In genomic region chr9:29943209-29944070, GRCm38 (mm10) we compare ENCODE assay signal across 9 mouse cellular contexts. TPM values are rescaled to one million over a fixed set of nuclear protein-coding genes. Genes with fewer than 3 reads are reported as not detected.
DNase-seq lines count a peak whose midpoint lies in the region; ATAC-seq lines count a peak whose summit lies in the region.
"Had no signal": no experiment of that assay in that cellular context is flagged by ENCODE, and none has a peak within 500 bp of the region (broad histone marks: within the 10 kb centered on the region; RNA-seq: fewer than 3 reads in every experiment).

No protein-coding gene starts in this region.

- H3K36me3 ChIP-seq in kidney, embryonic 14.5 days (ENCODE audit: control insufficient read depth, insufficient read depth, low read length), result no peaks in the 10 kb centered on the region
- no peaks in the 10 kb centered on the region for H3K36me3 ChIP-seq in embryonic facial prominence, embryonic 15.5 days
- H3K36me3 ChIP-seq in midbrain, embryonic 12.5 days, result no peaks in the 10 kb centered on the region

- no peak for ATAC-seq in kidney, embryonic 14.5 days (ENCODE audit: low FRiP score, low TSS enrichment)
- no peak for ATAC-seq in embryonic facial prominence, embryonic 15.5 days (ENCODE audit: insufficient number of reproducible peaks, low FRiP score, low TSS enrichment, low read depth)
- ATAC-seq in midbrain, embryonic 12.5 days (ENCODE audit: low FRiP score, low read depth), result peak; percentile 47; the same call in 1 of the 2 replicates

- no peaks in the 10 kb centered on the region for H3K4me1 ChIP-seq in kidney, embryonic 14.5 days (ENCODE audit: control insufficient read depth, insufficient read depth, low read length)
- H3K4me1 ChIP-seq in embryonic facial prominence, embryonic 15.5 days, result peaks cover 10% of the 10 kb centered on the region; the same call in 1 of the 2 replicates
- peaks cover 22% of the 10 kb centered on the region for H3K4me1 ChIP-seq in midbrain, embryonic 12.5 days

- no peak overlapping the region; the same call in 1 of the 2 replicates for H3K4me2 ChIP-seq in kidney, embryonic 14.5 days (replicated peaks; ENCODE audit: low read depth, low read length)
- H3K4me2 ChIP-seq in embryonic facial prominence, embryonic 15.5 days (replicated peaks), result peak overlapping the region; percentile 29
- peak overlapping the region; percentile 43 for H3K4me2 ChIP-seq in midbrain, embryonic 12.5 days (replicated peaks)

- no peak overlapping the region for H3K9ac ChIP-seq in kidney, embryonic 14.5 days (ENCODE audit: low read depth, low read length)
- H3K9ac ChIP-seq in embryonic facial prominence, embryonic 15.5 days, result no peak overlapping the region
- 0 out of 2 replicates have a peak overlapping the region, but pooled peaks have one; percentile 0 for H3K9ac ChIP-seq in midbrain, embryonic 12.5 days (replicated peaks)

- no peaks in the 10 kb centered on the region for H3K27me3 ChIP-seq in kidney, embryonic 14.5 days (ENCODE audit: control insufficient read depth, insufficient read depth, low read length)
- no peaks in the 10 kb centered on the region for H3K27me3 ChIP-seq in embryonic facial prominence, embryonic 15.5 days
- H3K27me3 ChIP-seq in midbrain, embryonic 12.5 days, result peaks cover 15% of the 10 kb centered on the region

- H3K9me3 ChIP-seq in kidney, embryonic 14.5 days (ENCODE audit: control insufficient read depth, low read length), result no peaks in the 10 kb centered on the region
- H3K9me3 ChIP-seq in embryonic facial prominence, embryonic 15.5 days (replicated peaks), result no peaks in the 10 kb centered on the region
- H3K9me3 ChIP-seq in midbrain, embryonic 12.5 days, result no peaks in the 10 kb centered on the region

- DNase-seq in kidney, postnatal 10 days, result peak; percentile 11
- DNase-seq in heart, postnatal 4 days, result peak; percentile 13
- DNase-seq in adrenal gland, postnatal 36 days, result no peak
- no peak for DNase-seq in cerebellum, adult 9-11 months
- no peak for DNase-seq in gastrocnemius, postnatal 25 days
- DNase-seq: cerebellum, adult 18-20 months had no signal

- no peak overlapping the region for H3K27ac ChIP-seq in kidney, embryonic 14.5 days (ENCODE audit: low read depth, low read length)
- H3K27ac ChIP-seq in embryonic facial prominence, embryonic 15.5 days (replicated peaks), result 0 out of 2 replicates have a peak overlapping the region, but pooled peaks have one; percentile 17
- H3K27ac ChIP-seq in midbrain, embryonic 12.5 days (replicated peaks), result no peak overlapping the region

- H3K4me3 ChIP-seq in kidney, embryonic 14.5 days (ENCODE audit: low read length), result no peak overlapping the region
- H3K4me3 ChIP-seq in embryonic facial prominence, embryonic 15.5 days (replicated peaks), result peak overlapping the region; percentile 24
- peak overlapping the region; percentile 23 for H3K4me3 ChIP-seq in midbrain, embryonic 12.5 days

- 36% methylated on average over 20 of the region's 20 CpGs for WGBS in kidney, embryonic 14.5 days
- 16% methylated on average over 20 of the region's 20 CpGs for WGBS in embryonic facial prominence, embryonic 15.5 days
- 12% methylated on average over 20 of the region's 20 CpGs for WGBS in midbrain, embryonic 12.5 days

RNA-seq across cellular contexts. Expression of gene Ntm, which starts 19.5 kb away (rescaled TPM):
- 42.6 and 48.5 TPM in 2 replicates for polyA plus RNA-seq in kidney, embryonic 14.5 days (2014; fragmentation: Nextera tagmentation; extraction: Ambion mirVana)
- 23.8 and 28.2 TPM in 2 replicates for polyA plus RNA-seq in embryonic facial prominence, embryonic 15.5 days (2015; fragmentation: Nextera tagmentation; extraction: Ambion mirVana)
- total RNA-seq in heart, postnatal 4 days (2021), result 10 to 100 TPM; 13.4 to 15.8 TPM
- polyA plus RNA-seq in midbrain, embryonic 12.5 days (2016; fragmentation: Nextera tagmentation; extraction: Ambion mirVana), result 39.0 and 45.9 TPM in 2 replicates
- total RNA-seq in adrenal gland, postnatal 36 days (2021), result 1 to 10 TPM in 1 of 2 experiments, under 1 TPM in 1; 0.33 to 1.1 TPM
- total RNA-seq in gastrocnemius, postnatal 25 days (2021), result 1 to 10 TPM in 1 of 2 experiments, under 1 TPM in 1; 0.29 to 1.1 TPM

Comparison
In these comparisons a context has a peak if more than half of its experiments do, and no peak if none do; other contexts are left out.
1. DNase-seq: peak in kidney, postnatal 10 days (single experiment) and heart, postnatal 4 days (single experiment); none in adrenal gland, postnatal 36 days (0 of 2), cerebellum, adult 9-11 months (single experiment) and gastrocnemius, postnatal 25 days (single experiment).
2. RNA of gene Ntm, which starts 19.5 kb away (total RNA-seq): 13.4 to 15.8 TPM in heart, postnatal 4 days; 0.33 to 1.1 TPM in adrenal gland, postnatal 36 days and 0.29 to 1.1 TPM in gastrocnemius, postnatal 25 days; every median in the first group is over 4 times any median in the second.